Mouse (Mus musculus) CH12.LX (cell line): ENCODE data around the gene Mdc1. TPM values are rescaled to one million over a fixed set of nuclear protein-coding genes. Genes with fewer than 3 reads are reported as not detected.

ENCODE experiments used
- DNase-seq: peaks from one replicate; pipeline ENCODE4 v3.0.0-alpha.2; 2013; ENCODE audit errors: extremely low read depth
- H3K27ac ChIP-seq: 2 replicates; pipeline ENCODE4 v1.5.1; 2012; ENCODE audit warnings: low read depth, mild to moderate bottlenecking, control low read depth, moderate library complexity; ENCODE audit not compliant: insufficient read depth
- H3K27me3 ChIP-seq: replicated peaks from 2 replicates; pipeline ENCODE3; 2012; ENCODE audit warnings: inconsistent platforms
- H3K36me3 ChIP-seq, 2 experiments: replicated peaks in 1 of 2; 2 replicates each; pipeline versions ENCODE3 to v1.6.1; 2012; ENCODE audit warnings: inconsistent platforms in 1 of 2, low read length in 1 of 2, mild to moderate bottlenecking in 1 of 2, mixed read lengths in 1 of 2, moderate library complexity in 1 of 2; ENCODE audit not compliant: control insufficient read depth in 1 of 2, insufficient read depth in 1 of 2
- H3K4me1 ChIP-seq, 2 experiments: 2 replicates each; pipeline ENCODE4 v1.6.1; 2012; ENCODE audit warnings: inconsistent platforms in 1 of 2, moderate library complexity in 1 of 2; ENCODE audit not compliant: insufficient read depth in 2 of 2, control insufficient read depth in 1 of 2
- H3K4me2 ChIP-seq: 2 replicates; pipeline ENCODE4 v1.6.1; 2012; ENCODE audit warnings: low read depth, mild to moderate bottlenecking, control low read depth; ENCODE audit not compliant: poor library complexity, insufficient read depth, severe bottlenecking
- H3K4me3 ChIP-seq, 3 experiments: fragments of 150-350 bp in 1 of 3; sonication (generic) in 1 of 3; replicated peaks in 1 of 3; 2 replicates each; pipeline versions ENCODE3 to v1.5.1; 2011 to 2012; ENCODE audit warnings: low read depth in 2 of 3, low read length in 2 of 3, mild to moderate bottlenecking in 2 of 3, moderate library complexity in 2 of 3, control low read depth in 1 of 3, improper control_type of control experiment in 1 of 3, inconsistent platforms in 1 of 3, mixed read lengths in 1 of 3; ENCODE audit not compliant: poor library complexity in 1 of 3
- H3K79me2 ChIP-seq: replicated peaks from 2 replicates; pipeline ENCODE4 v1.6.1; 2012; ENCODE audit warnings: mild to moderate bottlenecking, moderate library complexity; ENCODE audit not compliant: control insufficient read depth, poor library complexity, insufficient read depth, severe bottlenecking; ENCODE audit errors: extremely low read depth
- H3K9ac ChIP-seq: 2 replicates; pipeline ENCODE4 v1.6.1; 2012; ENCODE audit warnings: low read depth, mild to moderate bottlenecking, control low read depth, moderate library complexity; ENCODE audit not compliant: insufficient read depth
- H3K9me3 ChIP-seq: replicated peaks from 2 replicates; pipeline ENCODE3; 2012; ENCODE audit warnings: low read length, inconsistent platforms, mixed read lengths
- BHLHE40 ChIP-seq: IDR thresholded peaks from 2 replicates; pipeline ENCODE4 v1.6.1; 2011; ENCODE audit warnings: mild to moderate bottlenecking, low read depth, low read length, improper control_type of control experiment
- EP300 ChIP-seq: IDR thresholded peaks from 2 replicates; pipeline ENCODE4 v1.6.1; 2011; ENCODE audit warnings: low read length, improper control_type of control experiment
- JUN ChIP-seq: IDR thresholded peaks from 2 replicates; pipeline ENCODE4 v1.6.1; 2011; ENCODE audit warnings: low read depth, mild to moderate bottlenecking, low read length, improper control_type of control experiment, moderate library complexity; ENCODE audit not compliant: insufficient read depth
- MAX ChIP-seq: IDR thresholded peaks from 2 replicates; pipeline ENCODE4 v1.6.1; 2011; ENCODE audit warnings: low read length, improper control_type of control experiment
- MXI1 ChIP-seq: IDR thresholded peaks from 2 replicates; pipeline ENCODE4 v1.6.1; 2011; ENCODE audit warnings: mild to moderate bottlenecking, low read depth, low read length, improper control_type of control experiment
- NELFE ChIP-seq: IDR thresholded peaks from 2 replicates; pipeline ENCODE4 v1.6.1; 2011; ENCODE audit warnings: low read depth, low read length, improper control_type of control experiment
- PAX5 ChIP-seq: IDR thresholded peaks from 2 replicates; pipeline ENCODE4 v1.6.1; 2012; ENCODE audit warnings: low read length, inconsistent platforms, mixed read lengths
- UBTF ChIP-seq: IDR thresholded peaks from 2 replicates; pipeline ENCODE4 v1.6.1; 2012; ENCODE audit warnings: low read depth, mild to moderate bottlenecking, inconsistent platforms, low read length, improper control_type of control experiment, moderate library complexity
- ZNF384 ChIP-seq: IDR thresholded peaks from 2 replicates; pipeline ENCODE4 v1.6.1; 2012; ENCODE audit warnings: low read depth, low read length, improper control_type of control experiment, inconsistent platforms
- dilution Hi-C: fragments of 300-500 bp; cut with MboI; formaldehyde crosslinking; loops from 2 replicates; pipeline ENCODE4 v1.14.3; 2020; ENCODE audit warnings: low sequenced_read_pairs; ENCODE audit not compliant: extremely low pct_unique_long_range_greater_than_20kb, extremely low pct_ligation_motif_present
- in situ Hi-C: fragments of 300-500 bp; cut with MboI; formaldehyde crosslinking; loops from 3 replicates; pipeline ENCODE4 v1.14.3; 2019; ENCODE audit warnings: low sequenced_read_pairs, low pct_ligation_motif_present, low pct_unique_long_range_greater_than_20kb, mixed read lengths
- polyA plus RNA-seq: library from polyadenylated mRNA; unstranded; fragments of >175 nt; gene quantifications from 2 replicates; pipeline ENCODE4 v1.2.1, GENCODE M21; 2012; ENCODE audit warnings: low read depth; ENCODE audit not compliant: insufficient read length
- total RNA-seq, 2 experiments: library from RNA; depleted of rRNA; stranded (reverse); fragments of 300-350 nt in 1 of 2; fragments of >200 nt in 1 of 2; gene quantifications; 2 replicates each; pipeline ENCODE4 v1.2.3; 2012 to 2014

Gene Mdc1
- total and polyA plus RNA-seq, 3 experiments: 3.3 to 15.7 (median 8.2) TPM

DNA sequence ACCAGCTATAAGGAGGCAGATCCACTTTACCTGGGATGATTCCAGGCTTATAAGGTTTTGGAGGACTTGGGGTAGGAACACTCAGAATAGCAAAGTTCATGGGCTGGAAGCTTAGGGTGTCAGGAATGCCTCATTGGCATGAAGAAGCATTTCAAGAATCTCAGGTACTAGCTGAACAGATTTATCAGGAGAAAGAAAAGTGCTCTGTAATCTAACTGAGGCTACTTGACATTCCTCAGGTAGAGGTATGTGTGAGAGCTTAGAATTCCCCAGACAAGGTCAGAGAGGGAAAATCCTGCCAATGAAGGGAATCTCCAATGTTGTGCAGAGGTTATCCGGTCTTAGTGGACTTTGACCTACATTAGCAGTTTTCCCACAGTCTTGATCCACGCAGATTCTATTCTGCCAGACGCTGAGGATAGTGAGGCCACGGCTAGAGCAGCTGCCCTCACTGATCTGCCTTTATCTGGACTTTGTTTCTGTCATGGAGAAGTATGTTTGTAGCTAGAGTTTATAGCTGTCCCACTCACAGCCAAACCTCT lies 37.4 kb upstream of the Mdc1 start:
- dilution Hi-C loops (no loop called here), in situ Hi-C loops (no loop called here)
- H3K36me3 ChIP-seq: no peaks in the 10 kb centered on the region
- H3K27me3 ChIP-seq: no peaks in the 10 kb centered on the region
- H3K4me1 ChIP-seq: peaks cover 0 to 4% of the 10 kb centered on the region in 2 experiments; a peak in 1 of 4 replicates
- no peak overlapping the region for H3K4me3 ChIP-seq
- TF ChIP-seq NELFE: no peak
- no peak for TF ChIP-seq PAX5
- TF ChIP-seq JUN: no peak
- no peak for TF ChIP-seq ZNF384
- TF ChIP-seq MAX: no peak
- no peak for TF ChIP-seq EP300
- no peak overlapping the region for H3K4me2 ChIP-seq
- no peaks in the 10 kb centered on the region for H3K79me2 ChIP-seq
- no peak for DNase-seq
- H3K9me3 ChIP-seq: no peaks in the 10 kb centered on the region
- H3K9ac ChIP-seq: no peak overlapping the region
- no peak overlapping the region for H3K27ac ChIP-seq

DNA sequence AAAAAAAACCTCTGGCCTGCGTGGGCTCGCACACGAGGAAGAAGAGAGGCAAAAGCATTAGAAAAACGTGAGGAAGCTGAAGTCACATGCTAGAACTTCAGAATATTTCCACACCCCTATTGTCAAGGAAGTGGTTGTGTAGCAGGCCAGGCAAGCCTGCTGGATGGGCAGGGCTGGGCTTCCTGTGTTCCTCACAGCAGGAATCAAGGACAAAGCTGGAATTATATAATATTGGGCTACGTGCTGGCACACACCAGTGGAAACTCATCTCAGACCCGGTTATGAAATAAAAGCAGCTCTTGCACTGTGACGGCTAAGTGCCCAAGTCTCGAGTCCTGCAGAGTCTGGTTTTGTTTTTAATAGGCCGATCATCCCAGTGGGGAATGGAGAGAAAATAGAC lies 33.2 kb upstream of the Mdc1 start:
- DNase-seq: no peak
- peaks cover 11 to 16% of the 10 kb centered on the region in 2 experiments for H3K4me1 ChIP-seq
- H3K27ac ChIP-seq: no peak overlapping the region
- no peaks in the 10 kb centered on the region for H3K9me3 ChIP-seq
- in situ Hi-C loops: no loop called here
- no peak for TF ChIP-seq UBTF
- TF ChIP-seq BHLHE40: peak; percentile 36; the same call in 1 of the 2 replicates
- H3K79me2 ChIP-seq: no peaks in the 10 kb centered on the region
- H3K4me2 ChIP-seq: no peak overlapping the region
- H3K36me3 ChIP-seq: no peaks in the 10 kb centered on the region
- dilution Hi-C loops: no loop called here
- H3K9ac ChIP-seq: no peak overlapping the region
- H3K4me3 ChIP-seq: no peak overlapping the region
- H3K27me3 ChIP-seq: no peaks in the 10 kb centered on the region

DNA sequence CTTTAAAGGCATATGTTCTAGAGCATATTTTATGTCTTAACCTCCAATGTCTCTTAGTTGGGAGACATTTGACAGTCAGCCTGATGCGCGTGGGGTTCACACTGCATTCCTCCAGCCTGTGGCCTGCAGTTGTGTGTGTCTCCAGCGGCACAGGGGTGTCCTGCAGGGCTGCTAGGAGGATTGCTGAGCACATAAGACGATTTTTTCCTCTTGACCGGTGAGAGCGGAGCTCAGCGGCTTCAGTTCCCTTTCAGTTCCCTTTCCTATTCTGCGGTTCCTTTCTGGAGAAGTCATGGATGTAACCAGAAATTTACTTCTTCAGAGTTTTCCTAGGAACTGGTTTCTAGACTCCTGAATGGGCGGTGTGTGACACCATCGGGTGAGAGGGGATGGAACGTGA lies 31.9 kb upstream of the Mdc1 start:
- no peaks in the 10 kb centered on the region for H3K9me3 ChIP-seq
- H3K27ac ChIP-seq: no peak overlapping the region
- no peak for TF ChIP-seq MXI1
- no peak overlapping the region for H3K4me2 ChIP-seq
- no peaks in the 10 kb centered on the region for H3K79me2 ChIP-seq
- in situ Hi-C loops (no loop called here), dilution Hi-C loops (no loop called here)
- no peak overlapping the region for H3K9ac ChIP-seq
- DNase-seq: no peak
- H3K4me1 ChIP-seq: peaks cover 21 to 27% of the 10 kb centered on the region in 2 experiments
- H3K36me3 ChIP-seq: no peaks in the 10 kb centered on the region
- no peak overlapping the region for H3K4me3 ChIP-seq
- H3K27me3 ChIP-seq: no peaks in the 10 kb centered on the region
